Comparison of ENCODE assay signal across 31 mouse cellular contexts in genomic region chr14:105570156-105570555, GRCm38 (mm10).
"Had no signal": no experiment of that assay in that cellular context is flagged by ENCODE, and none has a peak within 500 bp of the region (broad histone marks: within the 10 kb centered on the region; RNA-seq: fewer than 3 reads in every experiment).

No protein-coding gene starts in this region.

- H3K36me3 ChIP-seq: limb, embryonic 12.5 days; limb, embryonic 13.5 days; limb, embryonic 15.5 days; liver, embryonic 12.5 days; liver, embryonic 13.5 days; liver, embryonic 15.5 days; lung, embryonic 15.5 days; midbrain, embryonic 10.5 days; midbrain, embryonic 12.5 days; midbrain, embryonic 13.5 days; midbrain, embryonic 15.5 days; neural tube, embryonic 12.5 days; neural tube, embryonic 13.5 days had no signal

- H3K4me1 ChIP-seq: liver, embryonic 12.5 days; liver, embryonic 13.5 days; liver, embryonic 15.5 days; lung, embryonic 15.5 days; megakaryocyte, embryonic 14.5 days had no signal

- H3K4me3 ChIP-seq: limb, embryonic 12.5 days; limb, embryonic 13.5 days; limb, embryonic 15.5 days; liver, embryonic 12.5 days; liver, embryonic 13.5 days; liver, embryonic 15.5 days; lung, embryonic 15.5 days; megakaryocyte, embryonic 14.5 days; midbrain, embryonic 10.5 days; midbrain, embryonic 12.5 days; midbrain, embryonic 13.5 days; midbrain, embryonic 15.5 days; neural tube, embryonic 12.5 days; neural tube, embryonic 13.5 days had no signal

- H3K4me2 ChIP-seq: limb, embryonic 12.5 days; limb, embryonic 13.5 days; limb, embryonic 15.5 days; liver, embryonic 11.5 days; liver, embryonic 12.5 days; liver, embryonic 13.5 days; liver, embryonic 15.5 days; lung, embryonic 14.5 days; lung, embryonic 15.5 days; midbrain, embryonic 11.5 days; midbrain, embryonic 12.5 days; midbrain, embryonic 13.5 days; midbrain, embryonic 15.5 days; neural tube, embryonic 12.5 days; neural tube, embryonic 13.5 days had no signal

- H3K9me3 ChIP-seq: limb, embryonic 12.5 days; limb, embryonic 13.5 days; limb, embryonic 15.5 days; liver, embryonic 12.5 days; liver, embryonic 13.5 days; liver, embryonic 15.5 days; lung, embryonic 15.5 days; midbrain, embryonic 10.5 days; midbrain, embryonic 12.5 days; midbrain, embryonic 13.5 days; midbrain, embryonic 15.5 days; neural tube, embryonic 12.5 days; neural tube, embryonic 13.5 days had no signal

- DNase-seq: left cerebral cortex, postnatal 4 days; liver; liver, embryonic 13.5 days; liver, postnatal 0 days; lung, adult 18-20 months; lung, adult 2 months; lung, embryonic 14.5 days; lung, postnatal 10 days; lung, postnatal 14 days; lung, postnatal 36 days; lung, postnatal 4 days; midbrain, embryonic 14.5 days had no signal

- ATAC-seq: liver, embryonic 12.5 days; liver, postnatal 0 days; lung, postnatal 0 days; midbrain, embryonic 13.5 days; midbrain, embryonic 15.5 days; midbrain, embryonic 16.5 days had no signal

- H3K27me3 ChIP-seq: limb, embryonic 12.5 days; limb, embryonic 15.5 days; liver, embryonic 12.5 days; liver, embryonic 13.5 days; liver, embryonic 15.5 days; megakaryocyte, embryonic 14.5 days; midbrain, embryonic 12.5 days; midbrain, embryonic 13.5 days; midbrain, embryonic 15.5 days; neural tube, embryonic 12.5 days; neural tube, embryonic 13.5 days had no signal

- H3K27ac ChIP-seq: limb, embryonic 12.5 days; limb, embryonic 13.5 days; limb, embryonic 15.5 days; liver, embryonic 12.5 days; liver, embryonic 13.5 days; liver, embryonic 14.5 days; liver, embryonic 15.5 days; lung, embryonic 15.5 days; macrophage; midbrain, embryonic 10.5 days; midbrain, embryonic 12.5 days; midbrain, embryonic 13.5 days; midbrain, embryonic 15.5 days; neural tube, embryonic 12.5 days; neural tube, embryonic 13.5 days had no signal

- H3K9ac ChIP-seq: limb, embryonic 12.5 days; limb, embryonic 13.5 days; limb, embryonic 15.5 days; liver, embryonic 12.5 days; liver, embryonic 13.5 days; liver, embryonic 14.5 days; liver, embryonic 15.5 days; liver, postnatal 0 days; lung, embryonic 14.5 days; lung, embryonic 15.5 days; midbrain, embryonic 12.5 days; midbrain, embryonic 13.5 days; midbrain, embryonic 15.5 days; neural tube, embryonic 12.5 days; neural tube, embryonic 13.5 days had no signal
